Mouse (Mus musculus): ENCODE results near the gene H2-T22.
"Not testable (repeated sequence)": the region's sequence is repeated elsewhere in the genome, so short reads cannot be mapped to it uniquely, and the experiment has no call there.

The H2-T22 gene

GRCm38 (mm10) chr17:36030046-36030702, 12.4 kb downstream of the H2-T22 start:
- DNase-seq (ENCODE audit: low spot score): not testable (repeated sequence)

- DNase-seq (ENCODE audit: low spot score): no peak
Observed at GRCm38 (mm10) chr17:36028879-36029619, 13.5 kb downstream of the H2-T22 start.

GRCm38 (mm10) chr17:36027663-36028062, 14.9 kb downstream of the H2-T22 start:
- no peak for DNase-seq (ENCODE audit: low spot score)

GRCm38 (mm10) chr17:36025901-36026300, 16.6 kb downstream of the H2-T22 start:
- DNase-seq (ENCODE audit: low spot score): no peak

GRCm38 (mm10) chr17:36025197-36025596, 17.4 kb downstream of the H2-T22 start:
- no peak for DNase-seq (ENCODE audit: low spot score)

- peak; percentile 49 for DNase-seq (ENCODE audit: low spot score)
Observed at GRCm38 (mm10) chr17:36023710-36024654, 18.6 kb downstream of the H2-T22 start.

GRCm38 (mm10) chr17:36022922-36023321, 19.6 kb downstream of the H2-T22 start:
- peak; percentile 5 for DNase-seq (ENCODE audit: low spot score)

GRCm38 (mm10) chr17:36022098-36022497, 20.4 kb downstream of the H2-T22 start:
- no peak for DNase-seq (ENCODE audit: low spot score)

- DNase-seq (ENCODE audit: low spot score): no peak
Observed at GRCm38 (mm10) chr17:36021309-36021708, 21.2 kb downstream of the H2-T22 start.

GRCm38 (mm10) chr17:36020191-36021073, 22.1 kb downstream of the H2-T22 start, which contains the start of gene H2-T24:
Gene H2-T24 (minus strand): TSS chr17:36020560.
- DNase-seq (ENCODE audit: low spot score): no peak

- no peak for DNase-seq (ENCODE audit: low spot score)
Observed at GRCm38 (mm10) chr17:36019519-36019918, 23.0 kb downstream of the H2-T22 start.

- DNase-seq (ENCODE audit: low spot score): no peak
Observed at GRCm38 (mm10) chr17:36018979-36019378, 23.6 kb downstream of the H2-T22 start.

GRCm38 (mm10) chr17:36017046-36017445, 25.5 kb downstream of the H2-T22 start:
- DNase-seq (ENCODE audit: low spot score): no peak

- DNase-seq (ENCODE audit: low spot score): no peak
Observed at GRCm38 (mm10) chr17:36014977-36015376, 27.6 kb downstream of the H2-T22 start.

- DNase-seq (ENCODE audit: low spot score): not testable (repeated sequence)
Observed at GRCm38 (mm10) chr17:36004409-36004808, 38.1 kb downstream of the H2-T22 start.

- DNase-seq (ENCODE audit: low spot score): no peak
Observed at GRCm38 (mm10) chr17:36003331-36003730, 39.2 kb downstream of the H2-T22 start.

- DNase-seq (ENCODE audit: low spot score): no peak
Observed at GRCm38 (mm10) chr17:36001966-36002365, 40.6 kb downstream of the H2-T22 start.

- no peak for DNase-seq (ENCODE audit: low spot score)
Observed at GRCm38 (mm10) chr17:36001121-36001897, 41.2 kb downstream of the H2-T22 start.

GRCm38 (mm10) chr17:36000349-36000748, 42.2 kb downstream of the H2-T22 start:
- no peak for DNase-seq (ENCODE audit: low spot score)

- no peak for DNase-seq (ENCODE audit: low spot score)
Observed at GRCm38 (mm10) chr17:35999356-35999755, 43.2 kb downstream of the H2-T22 start.
